Mouse (Mus musculus) MEL (cell line): Measurements from ENCODE around the gene Tcn2.

Experiments
- CTCF ChIP-seq, 3 experiments: IDR thresholded peaks in 2 of 3; conservative IDR thresholded peaks in 1 of 3; 2 replicates each; pipeline ENCODE4 v1.5.1; 2011 to 2012; ENCODE audit warnings: low read length in 3 of 3, low read depth in 2 of 3, mild to moderate bottlenecking in 2 of 3, improper control_type of control experiment in 1 of 3, inconsistent platforms in 1 of 3, mixed read lengths in 1 of 3, moderate library complexity in 1 of 3; ENCODE audit not compliant: control insufficient read depth in 1 of 3, insufficient read depth in 1 of 3, poor library complexity in 1 of 3, severe bottlenecking in 1 of 3
- E2F4 ChIP-seq: IDR thresholded peaks from 2 replicates; pipeline ENCODE4 v1.6.1; 2011; ENCODE audit warnings: low read depth, low read length, improper control_type of control experiment, borderline replicate concordance
- ELF1 ChIP-seq: IDR thresholded peaks from 2 replicates; pipeline ENCODE4 v1.6.1; 2014; ENCODE audit warnings: low read depth, mild to moderate bottlenecking, inconsistent platforms, low read length, improper control_type of control experiment, moderate library complexity
- EP300 ChIP-seq, 2 experiments: IDR thresholded peaks; 2 replicates each; pipeline ENCODE4 v1.6.1; 2011; ENCODE audit warnings: improper control_type of control experiment in 2 of 2, low read length in 2 of 2, low read depth in 1 of 2, mild to moderate bottlenecking in 1 of 2
- GABPA ChIP-seq: IDR thresholded peaks from 2 replicates; pipeline ENCODE4 v1.6.1; 2012; ENCODE audit warnings: low read depth, mild to moderate bottlenecking, inconsistent platforms, low read length, improper control_type of control experiment, moderate library complexity
- MAFK ChIP-seq: IDR thresholded peaks from 2 replicates; pipeline ENCODE4 v1.6.1; 2011; ENCODE audit warnings: low read depth, mild to moderate bottlenecking, low read length, improper control_type of control experiment, borderline replicate concordance
- MAZ ChIP-seq: IDR thresholded peaks from 2 replicates; pipeline ENCODE4 v1.6.1; 2012; ENCODE audit warnings: low read depth, mild to moderate bottlenecking, inconsistent platforms, low read length, improper control_type of control experiment
- POLR2A ChIP-seq, 2 experiments: IDR thresholded peaks; 2 replicates each; pipeline ENCODE4 v1.6.1; 2011 to 2012; ENCODE audit warnings: low read length in 2 of 2, mild to moderate bottlenecking in 2 of 2, control low read depth in 1 of 2, improper control_type of control experiment in 1 of 2, low read depth in 1 of 2, moderate library complexity in 1 of 2; ENCODE audit not compliant: control insufficient read depth in 1 of 2, insufficient read depth in 1 of 2, poor library complexity in 1 of 2
- TAL1 ChIP-seq: IDR thresholded peaks from 2 replicates; pipeline ENCODE4 v1.6.1; 2012; ENCODE audit warnings: mild to moderate bottlenecking, inconsistent platforms, low read length, moderate library complexity, mixed read lengths
- TBP ChIP-seq: IDR thresholded peaks from 2 replicates; pipeline ENCODE4 v1.8.0; 2011; ENCODE audit warnings: low read depth, low read length, improper control_type of control experiment
- TCF12 ChIP-seq: IDR thresholded peaks from 2 replicates; pipeline ENCODE4 v1.6.1; 2014; ENCODE audit warnings: low read depth, mild to moderate bottlenecking, inconsistent platforms, low read length, improper control_type of control experiment, moderate library complexity
- ZNF384 ChIP-seq: IDR thresholded peaks from 2 replicates; pipeline ENCODE4 v1.6.1; 2012; ENCODE audit warnings: low read depth, mild to moderate bottlenecking, inconsistent platforms, low read length, improper control_type of control experiment

DNA sequence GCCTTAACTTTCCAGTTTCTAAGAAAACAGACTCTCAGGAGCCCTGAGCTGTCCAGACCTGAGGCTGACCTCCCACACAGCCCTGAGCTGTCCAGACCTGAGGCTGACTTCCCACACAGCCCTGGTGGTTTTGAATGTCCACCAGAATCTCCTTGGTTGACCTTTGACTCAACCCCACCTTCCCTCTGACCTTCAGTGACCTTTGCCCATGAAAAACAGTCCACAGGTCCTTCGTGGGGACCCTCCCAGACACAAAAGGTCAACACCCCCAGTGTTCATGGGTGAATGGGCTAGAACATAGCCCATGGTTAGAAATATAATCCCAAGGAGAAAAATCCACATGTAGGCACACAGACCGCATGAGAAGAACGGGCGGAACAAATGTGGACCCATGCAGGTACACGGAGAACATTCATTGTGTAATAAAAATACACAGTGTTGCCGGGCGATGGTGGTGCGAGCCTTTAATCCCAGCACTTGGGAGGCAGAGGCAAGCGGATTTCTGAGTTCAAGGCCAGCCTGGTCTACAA lies 1.9 kb upstream of the Tcn2 start:
- TF ChIP-seq E2F4 (no peak), ELF1 (no peak), POLR2A (IDR thresholded peaks at IDR 0.05; ENCODE audit: control insufficient read depth in 1 of 2, insufficient read depth in 1 of 2, low read depth in 1 of 2, low read length in 2 of 2, poor library complexity in 1 of 2) (no peak), MAFK (no peak), TBP (no peak), CTCF (IDR thresholded peaks at IDR 0.05 in 2 of 3, conservative IDR thresholded peaks at IDR 0.05 in 1 of 3; ENCODE audit: control insufficient read depth in 1 of 3, insufficient read depth in 1 of 3, low read depth in 2 of 3, low read length in 3 of 3, poor library complexity in 1 of 3, severe bottlenecking in 1 of 3) (no peak), MAZ (no peak), GABPA (no peak), TAL1 (no peak), TCF12 (no peak), ZNF384 (no peak), EP300 (IDR thresholded peaks at IDR 0.05; ENCODE audit: low read depth in 1 of 2, low read length in 2 of 2) (no peak)
